Mouse (Mus musculus): ENCODE results near the gene Pm20d1.

- TF ChIP-seq CTCF (IDR thresholded peaks at IDR 0.05; ENCODE audit: extremely low read depth, insufficient read depth, insufficient read length, insufficient replicate concordance), result no peak
- no peak for TF ChIP-seq POLR2A (IDR thresholded peaks at IDR 0.05; ENCODE audit: low read depth, low read length)
Observed at GRCm38 (mm10) chr1:131758796-131759195, 38.4 kb upstream of the Pm20d1 start.

All from spleen, adult 2 months (tissue).